ENCODE assay signal across 25 mouse cellular contexts in the genomic region with DNA sequence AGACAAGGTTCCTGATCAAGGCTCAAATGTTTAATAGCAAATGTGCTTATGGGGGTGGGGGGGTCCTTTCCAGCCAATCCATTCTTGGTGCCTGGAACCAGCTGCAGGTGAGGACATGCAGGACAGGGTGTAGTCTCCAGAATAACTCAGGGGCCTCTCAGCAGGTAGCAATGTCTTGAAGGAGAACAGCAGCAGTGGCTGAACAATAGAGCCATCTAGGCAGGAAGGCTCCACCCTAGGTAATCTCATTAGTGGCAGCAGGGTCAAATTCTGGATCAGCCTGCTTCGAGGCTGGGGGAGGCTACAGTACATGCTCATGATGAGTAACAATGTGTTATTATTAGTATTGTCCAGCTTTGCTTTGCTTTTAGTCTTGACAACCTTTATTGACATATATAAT.
"Had no signal": no experiment of that assay in that cellular context is flagged by ENCODE, and none has a peak within 500 bp of the region (broad histone marks: within the 10 kb centered on the region; RNA-seq: fewer than 3 reads in every experiment).

No protein-coding gene starts in this region.

- H3K27ac ChIP-seq: gastrocnemius, adult 2 months; heart, embryonic 13.5 days; heart, embryonic 15.5 days; hindbrain, embryonic 13.5 days; hindbrain, embryonic 15.5 days; hindbrain, postnatal 0 days; kidney, embryonic 15.5 days; kidney, postnatal 0 days; limb, embryonic 13.5 days; limb, embryonic 15.5 days; liver, embryonic 12.5 days; liver, embryonic 14.5 days had no signal

- H3K4me3 ChIP-seq: gastrocnemius, adult 2 months; heart, embryonic 13.5 days; heart, embryonic 15.5 days; hindbrain, embryonic 13.5 days; hindbrain, embryonic 15.5 days; kidney, embryonic 15.5 days; limb, embryonic 13.5 days; limb, embryonic 15.5 days; liver, embryonic 12.5 days had no signal

- H3K9ac ChIP-seq: heart, embryonic 13.5 days; heart, embryonic 15.5 days; hindbrain, embryonic 13.5 days; hindbrain, embryonic 15.5 days; kidney, embryonic 15.5 days; limb, embryonic 13.5 days; limb, embryonic 15.5 days; liver, embryonic 12.5 days; liver, embryonic 14.5 days had no signal

- H3K4me1 ChIP-seq: heart, embryonic 13.5 days; heart, embryonic 15.5 days; hindbrain, embryonic 13.5 days; hindbrain, embryonic 15.5 days; kidney, embryonic 15.5 days; limb, embryonic 13.5 days; limb, embryonic 15.5 days; liver, embryonic 12.5 days had no signal

- DNase-seq: gastrocnemius, adult 2 months; gastrocnemius, postnatal 10 days; gastrocnemius, postnatal 36 days; heart, adult 18-20 months; heart, postnatal 14 days; heart, postnatal 36 days; kidney, adult 11 months; kidney, adult 2 months; kidney, adult 9 months; kidney, postnatal 14 days; kidney, postnatal 36 days; layer of hippocampus, adult 9-11 months; layer of hippocampus, postnatal 36 days; left cerebral cortex, postnatal 4 days had no signal

- H3K27me3 ChIP-seq: heart, embryonic 13.5 days; heart, embryonic 15.5 days; hindbrain, embryonic 13.5 days; hindbrain, embryonic 15.5 days; kidney, embryonic 15.5 days; limb, embryonic 13.5 days; limb, embryonic 15.5 days; liver, embryonic 12.5 days had no signal

- H3K9me3 ChIP-seq: heart, embryonic 13.5 days; heart, embryonic 15.5 days; hindbrain, embryonic 13.5 days; hindbrain, embryonic 15.5 days; kidney, embryonic 15.5 days; limb, embryonic 13.5 days; limb, embryonic 15.5 days; liver, embryonic 12.5 days had no signal

- H3K36me3 ChIP-seq: heart, embryonic 13.5 days; heart, embryonic 15.5 days; hindbrain, embryonic 13.5 days; hindbrain, embryonic 15.5 days; kidney, embryonic 15.5 days; limb, embryonic 13.5 days; limb, embryonic 15.5 days; liver, embryonic 12.5 days had no signal
